7 mouse cellular contexts compared by ENCODE assay signal in the genomic region with DNA sequence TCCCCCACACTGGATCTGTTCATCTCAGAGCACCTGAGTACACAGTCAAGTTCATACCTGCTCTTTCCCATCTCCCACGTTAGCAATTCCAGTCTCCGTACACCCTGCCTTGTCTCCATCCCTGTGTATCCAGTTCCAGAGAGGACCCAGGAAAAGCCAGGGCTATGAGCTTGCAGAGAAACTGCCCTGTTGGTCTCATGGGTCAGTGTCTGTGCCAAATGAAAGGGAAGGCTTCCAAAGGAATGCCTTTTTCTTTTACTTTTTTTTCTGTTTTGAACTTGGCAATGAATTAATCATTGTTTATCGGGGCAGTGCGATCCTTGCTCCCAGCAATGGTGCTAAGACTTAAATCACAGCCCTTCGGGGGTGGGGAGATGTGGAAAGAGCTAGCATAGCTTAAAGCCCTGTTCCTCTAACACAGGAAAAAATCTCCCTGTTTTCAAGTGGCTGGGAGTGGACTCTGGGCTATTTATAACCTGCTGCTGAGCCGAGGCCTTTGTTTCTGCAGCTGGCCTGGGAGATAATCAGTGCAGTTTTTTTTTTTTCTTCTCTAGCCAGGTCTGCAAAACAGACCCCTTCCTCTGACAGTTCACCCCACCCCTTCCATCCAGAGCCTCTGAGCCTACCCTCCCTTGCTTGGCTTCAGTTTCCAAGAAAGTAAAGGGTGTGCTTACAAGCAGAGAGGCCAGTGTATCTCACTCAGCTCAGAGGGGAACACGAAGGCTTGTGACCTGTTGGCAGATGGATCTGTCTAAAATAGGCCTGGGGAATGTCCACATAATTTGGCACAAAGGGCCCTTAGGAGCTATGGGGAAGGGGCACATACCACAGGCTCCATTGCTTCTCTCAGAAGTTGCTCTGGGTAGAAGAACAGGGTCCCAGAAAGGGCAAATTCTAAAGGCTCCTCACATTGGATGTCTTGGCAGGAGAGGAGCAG.
DNase-seq lines count a peak whose midpoint lies in the region; ATAC-seq and TF ChIP-seq lines count a peak whose summit lies in the region.

No protein-coding gene starts in this region.

- WGBS in embryonic facial prominence, embryonic 13.5 days, result 16% methylated on average over 7 of the region's 7 CpGs
- 3% methylated on average over 7 of the region's 7 CpGs for WGBS in heart, embryonic 16.5 days
- 54% methylated on average over 7 of the region's 7 CpGs for WGBS in macrophage (ENCODE audit: missing documents)

- TF ChIP-seq POLR2A in testis, adult 2 months (IDR thresholded peaks at IDR 0.05; ENCODE audit: control insufficient read depth, low read depth, low read length), result no peak

- DNase-seq in adrenal gland, postnatal 25 days, result peak; percentile 38
- peak; percentile 89 for DNase-seq in kidney, postnatal 14 days
- DNase-seq in thymus, postnatal 4 days, result no peak

- H3K79me2 ChIP-seq in macrophage (ENCODE audit: inconsistent target), result no peaks in the 10 kb centered on the region

- peaks cover 27% of the 10 kb centered on the region for H3K4me1 ChIP-seq in embryonic facial prominence, embryonic 13.5 days
- H3K4me1 ChIP-seq in heart, embryonic 16.5 days (ENCODE audit: control insufficient read depth, insufficient read depth, low read length), result peaks cover 50% of the 10 kb centered on the region
- peaks cover 6% of the 10 kb centered on the region for H3K4me1 ChIP-seq in testis, adult 2 months (ENCODE audit: control insufficient read depth, insufficient read depth, low read length)

- TF ChIP-seq CTCF in testis, adult 2 months (IDR thresholded peaks at IDR 0.05; ENCODE audit: control insufficient read depth, insufficient read depth, insufficient replicate concordance, low read depth, low read length), result no peak

- peak; percentile 44; the same call in 1 of the 2 replicates for ATAC-seq in embryonic facial prominence, embryonic 13.5 days (ENCODE audit: insufficient number of reproducible peaks, insufficient read depth, low FRiP score, low TSS enrichment, low read depth)
- ATAC-seq in heart, embryonic 16.5 days (replicated peaks; ENCODE audit: extremely low read depth, insufficient read depth, low FRiP score), result peak; percentile 94

- peak overlapping the region; percentile 27; the same call in 1 of the 2 replicates for H3K9ac ChIP-seq in embryonic facial prominence, embryonic 13.5 days
- H3K9ac ChIP-seq in heart, embryonic 16.5 days (ENCODE audit: low read length), result peak overlapping the region; percentile 66

- no peak overlapping the region for H3K4me2 ChIP-seq in embryonic facial prominence, embryonic 13.5 days
- peak overlapping the region; percentile 61 for H3K4me2 ChIP-seq in heart, embryonic 16.5 days (ENCODE audit: low read depth, low read length)

- no peaks in the 10 kb centered on the region for H3K27me3 ChIP-seq in embryonic facial prominence, embryonic 13.5 days
- H3K27me3 ChIP-seq in heart, embryonic 16.5 days (ENCODE audit: control insufficient read depth, insufficient read depth, low read length), result no peaks in the 10 kb centered on the region
- H3K27me3 ChIP-seq in testis, adult 2 months (ENCODE audit: control insufficient read depth, insufficient read depth, low read length), result no peaks in the 10 kb centered on the region

- H3K4me3 ChIP-seq in embryonic facial prominence, embryonic 13.5 days, result no peak overlapping the region
- 0 out of 2 replicates have a peak overlapping the region, but pooled peaks have one; percentile 10 for H3K4me3 ChIP-seq in heart, embryonic 16.5 days (ENCODE audit: low read length)
- H3K4me3 ChIP-seq in macrophage (ENCODE audit: inconsistent target), result no peak overlapping the region
- no peak overlapping the region for H3K4me3 ChIP-seq in testis, adult 2 months (ENCODE audit: control insufficient read depth, low read depth, low read length)

- H3K36me3 ChIP-seq in embryonic facial prominence, embryonic 13.5 days, result no peaks in the 10 kb centered on the region
- no peaks in the 10 kb centered on the region for H3K36me3 ChIP-seq in heart, embryonic 16.5 days (ENCODE audit: control insufficient read depth, insufficient read depth)
- H3K36me3 ChIP-seq in macrophage (ENCODE audit: inconsistent target), result no peaks in the 10 kb centered on the region
- no peaks in the 10 kb centered on the region for H3K36me3 ChIP-seq in testis, adult 2 months (ENCODE audit: control insufficient read depth, insufficient read depth, low read length)

- peak overlapping the region; percentile 78 for H3K27ac ChIP-seq in embryonic facial prominence, embryonic 13.5 days
- H3K27ac ChIP-seq in heart, embryonic 16.5 days (ENCODE audit: low read length), result peak overlapping the region; percentile 99
- peak overlapping the region; percentile 84 for H3K27ac ChIP-seq in macrophage
- peak overlapping the region; percentile 50 for H3K27ac ChIP-seq in testis, adult 2 months (ENCODE audit: control insufficient read depth, insufficient read depth, low read depth, low read length)

- no peaks in the 10 kb centered on the region for H3K9me3 ChIP-seq in embryonic facial prominence, embryonic 13.5 days
- no peaks in the 10 kb centered on the region for H3K9me3 ChIP-seq in heart, embryonic 16.5 days (replicated peaks; ENCODE audit: control insufficient read depth, low read length)
